Mouse (Mus musculus) liver, embryonic 14.5 days (tissue): ENCODE results near the gene St3gal4. TPM values are rescaled to one million over a fixed set of nuclear protein-coding genes. Genes with fewer than 3 reads are reported as not detected.

Experiments used
- ATAC-seq: fragments of 200-750 bp; cut with Nextera tagmentation; 2 replicates; pipeline ENCODE4 v1.8.0; 2017; ENCODE audit warnings: moderate number of reproducible peaks, mild to moderate bottlenecking, moderate library complexity; ENCODE audit not compliant: insufficient read depth
- DNase-seq, 3 experiments: peaks; one replicate each; pipeline ENCODE4 v3.0.0-alpha.2; 2012 to 2013; ENCODE audit warnings: low read depth in 3 of 3, low spot score in 3 of 3
- H3K27ac ChIP-seq: fragments of 300-500 bp; sonication (generic); 2 replicates; pipeline ENCODE4 v1.5.1; 2014; ENCODE audit warnings: moderate library complexity, mild to moderate bottlenecking, control low read depth, inconsistent platforms
- H3K27me3 ChIP-seq: fragments of 300-500 bp; sonication (generic); 2 replicates; pipeline ENCODE4 v1.6.1; 2014; ENCODE audit warnings: mild to moderate bottlenecking, low read length, moderate library complexity; ENCODE audit not compliant: control insufficient read depth, insufficient read depth
- H3K36me3 ChIP-seq: fragments of 300-500 bp; sonication (generic); replicated peaks from 2 replicates; pipeline ENCODE4 v1.6.1; 2014; ENCODE audit warnings: low read depth; ENCODE audit not compliant: control insufficient read depth, insufficient read depth
- H3K4me1 ChIP-seq, 2 experiments: fragments of 200-500 bp in 1 of 2; fragments of 300-500 bp in 1 of 2; sonication (generic) in 1 of 2; replicated peaks; 2 replicates each; pipeline ENCODE4 v1.6.1; 2012 to 2014; ENCODE audit warnings: antibody characterized with exemption in 1 of 2, inconsistent platforms in 1 of 2, low read length in 1 of 2; ENCODE audit not compliant: control insufficient read depth in 2 of 2, insufficient read depth in 2 of 2
- H3K4me2 ChIP-seq: fragments of 300-500 bp; sonication (generic); 2 replicates; pipeline ENCODE4 v1.6.1; 2014; ENCODE audit warnings: low read depth, mild to moderate bottlenecking, control low read depth, moderate library complexity
- H3K4me3 ChIP-seq, 2 experiments: fragments of 200-500 bp in 1 of 2; fragments of 300-500 bp in 1 of 2; sonication (generic) in 1 of 2; 2 replicates each; pipeline ENCODE4 v1.5.1; 2012 to 2014; ENCODE audit warnings: low read depth in 2 of 2, low read length in 2 of 2, mild to moderate bottlenecking in 2 of 2, control low read depth in 1 of 2, inconsistent platforms in 1 of 2, moderate library complexity in 1 of 2; ENCODE audit not compliant: insufficient read depth in 1 of 2
- H3K9ac ChIP-seq: fragments of 300-500 bp; sonication (generic); replicated peaks from 2 replicates; pipeline ENCODE4 v1.6.1; 2014; ENCODE audit warnings: mild to moderate bottlenecking, control low read depth, moderate library complexity
- H3K9me3 ChIP-seq: fragments of 300-500 bp; sonication (generic); 2 replicates; pipeline ENCODE4 v1.6.1; 2016; ENCODE audit warnings: low read length, mixed read lengths; ENCODE audit not compliant: control insufficient read depth
- CTCF ChIP-seq: IDR thresholded peaks from 2 replicates; pipeline ENCODE4 v1.5.1; 2016; ENCODE audit warnings: antibody characterized with exemption, low read depth, control low read depth
- EP300 ChIP-seq: IDR thresholded peaks from 2 replicates; pipeline ENCODE4 v1.6.1; 2016; ENCODE audit warnings: antibody characterized with exemption, low read depth
- WGBS: fragments of 180-500 bp; shearing (Covaris S2); extraction: QIAGEN DNeasy Blood & Tissue Kit; methylation state at CpG from one replicate; pipeline ENCODE4 v1.1.7; 2014; ENCODE audit not compliant: insufficient replicate concordance; 5-methylcytosine and 5-hydroxymethylcytosine counted together
- polyA plus RNA-seq, 2 experiments: library from polyadenylated mRNA; depleted of rRNA in 1 of 2; stranded (reverse) in 1 of 2; unstranded in 1 of 2; fragments of >200 nt; fragmentation: Nextera tagmentation in 1 of 2; extraction: Ambion mirVana in 1 of 2; gene quantifications; 2 replicates each; pipeline versions ENCODE4 v1.2.1 to v1.2.3; 2012 to 2014

St3gal4 gene
- polyA plus RNA-seq, 2 experiments = 6.0 to 19.2 TPM

DNA sequence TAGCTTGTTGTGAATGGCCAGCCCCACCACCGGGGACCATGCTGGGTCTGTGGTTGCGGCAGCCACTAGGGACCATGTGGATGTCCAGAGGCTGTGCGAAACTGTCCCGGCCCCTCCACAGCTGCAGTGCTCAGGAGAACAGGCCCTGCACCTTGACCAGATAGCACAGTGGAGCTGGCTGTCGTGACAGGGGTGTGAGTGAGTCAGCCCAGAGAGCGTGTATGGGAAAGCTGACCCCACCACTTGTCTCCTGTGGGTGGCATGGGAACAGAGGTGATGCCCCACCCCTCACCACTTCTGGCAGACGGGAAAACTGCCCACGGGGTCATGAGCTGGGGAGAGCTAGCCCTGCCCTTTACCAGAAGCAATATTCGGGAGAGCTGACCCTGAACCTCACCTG, 26.1 kb upstream of the St3gal4 start:
- Histone ChIP-seq H3K9ac (no peak overlapping the region), H3K9me3 (no peaks in the 10 kb centered on the region), H3K4me3 (no peak overlapping the region), H3K4me2 (no peak overlapping the region), H3K36me3 (no peaks in the 10 kb centered on the region), H3K4me1 (peaks cover 8 to 11% of the 10 kb centered on the region in 2 experiments; a peak in 3 of 4 replicates), H3K27ac (no peak overlapping the region), H3K27me3 (no peaks in the 10 kb centered on the region)
- no peak for DNase-seq
- TF ChIP-seq CTCF = no peak
- no peak for TF ChIP-seq EP300
- WGBS = 73% methylated on average over 9 of the region's 9 CpGs
- no peak for ATAC-seq

GRCm38 (mm10) chr9:35142221-35142620, 23.2 kb upstream of the St3gal4 start:
- DNase-seq (no peak), ATAC-seq (no peak)
- H3K4me1 ChIP-seq = peaks cover 8 to 13% of the 10 kb centered on the region in 2 experiments; a peak in 3 of 4 replicates
- H3K27me3 ChIP-seq = no peaks in the 10 kb centered on the region
- no peak overlapping the region for H3K9ac ChIP-seq
- H3K36me3 ChIP-seq = no peaks in the 10 kb centered on the region
- no peak overlapping the region for H3K4me3 ChIP-seq
- H3K9me3 ChIP-seq = no peaks in the 10 kb centered on the region
- H3K27ac ChIP-seq = no peak overlapping the region
- 11% methylated on average over 2 of the region's 2 CpGs for WGBS
- H3K4me2 ChIP-seq = no peak overlapping the region
- no peak; the same call in 1 of the 2 replicates for TF ChIP-seq EP300
- TF ChIP-seq CTCF = no peak

GRCm38 (mm10) chr9:35139231-35139744, 20.2 kb upstream of the St3gal4 start:
- Histone ChIP-seq H3K27me3 (no peaks in the 10 kb centered on the region), H3K9me3 (no peaks in the 10 kb centered on the region), H3K36me3 (no peaks in the 10 kb centered on the region; the same call in 1 of the 2 replicates), H3K9ac (no peak overlapping the region), H3K4me2 (no peak overlapping the region), H3K4me3 (no peak overlapping the region), H3K4me1 (peaks cover 8 to 20% of the 10 kb centered on the region in 2 experiments; a peak in 3 of 4 replicates), H3K27ac (no peak overlapping the region)
- ATAC-seq = no peak
- DNase-seq = no peak
- WGBS = 70% methylated on average over 5 of the region's 5 CpGs
- TF ChIP-seq CTCF = no peak
- TF ChIP-seq EP300 = no peak

- ATAC-seq = peak; percentile 62
- WGBS = 71% methylated on average over 7 of the region's 7 CpGs
- Histone ChIP-seq H3K4me2 (no peak overlapping the region), H3K9me3 (no peaks in the 10 kb centered on the region), H3K27me3 (no peaks in the 10 kb centered on the region), H3K36me3 (no peaks in the 10 kb centered on the region; the same call in 1 of the 2 replicates), H3K27ac (no peak overlapping the region; the same call in 1 of the 2 replicates), H3K4me3 (no peak overlapping the region), H3K4me1 (peaks cover 8 to 20% of the 10 kb centered on the region in 2 experiments; a peak in 3 of 4 replicates), H3K9ac (no peak overlapping the region)
- TF ChIP-seq CTCF (no peak), EP300 (no peak)
- DNase-seq = no peak
Observed at GRCm38 (mm10) chr9:35138029-35138428, 19.0 kb upstream of the St3gal4 start.

DNA sequence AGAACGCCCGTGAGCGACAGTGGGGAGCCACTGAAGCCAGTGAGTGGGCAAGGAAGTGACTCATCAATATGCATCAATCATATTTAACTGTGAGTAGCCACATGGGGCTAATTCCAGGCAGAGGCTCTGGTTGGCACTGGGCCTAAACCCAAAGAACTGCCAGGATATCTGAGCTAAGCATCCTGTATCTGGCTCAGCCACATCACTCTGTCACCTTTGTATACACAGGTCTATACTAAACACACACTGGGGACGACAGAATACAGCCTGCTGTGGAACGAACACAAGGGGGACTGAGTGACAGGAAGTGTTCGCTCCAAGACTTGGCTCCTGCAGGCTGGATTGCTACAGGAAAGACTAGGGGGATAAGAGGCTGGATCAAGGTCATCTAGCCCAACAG, 16.5 kb upstream of the St3gal4 start:
- Histone ChIP-seq H3K4me3 (no peak overlapping the region), H3K36me3 (no peaks in the 10 kb centered on the region; the same call in 1 of the 2 replicates), H3K9ac (no peak overlapping the region), H3K4me2 (no peak overlapping the region), H3K27me3 (no peaks in the 10 kb centered on the region), H3K9me3 (no peaks in the 10 kb centered on the region), H3K27ac (no peak overlapping the region), H3K4me1 (peaks cover 0 to 9% of the 10 kb centered on the region in 2 experiments; a peak in 2 of 4 replicates)
- ATAC-seq = no peak
- WGBS = 60% methylated on average over 6 of the region's 6 CpGs
- DNase-seq = no peak
- no peak for TF ChIP-seq CTCF
- TF ChIP-seq EP300 = no peak
